Mouse (Mus musculus) lung, postnatal 0 days (tissue): ENCODE measurements around the gene Lcor. TPM values are rescaled to one million over a fixed set of nuclear protein-coding genes. Genes with fewer than 3 reads are reported as not detected.

Source experiments
- ATAC-seq: fragments of 200-750 bp; cut with Nextera tagmentation; 2 replicates; pipeline ENCODE4 v1.8.0; 2017; ENCODE audit warnings: moderate library complexity
- DNase-seq: peaks from one replicate; pipeline ENCODE4 v3.0.0-alpha.2; 2016; ENCODE audit warnings: low spot score
- H3K27ac ChIP-seq: fragments of 300-500 bp; sonication (generic); 2 replicates; pipeline ENCODE4 v1.5.1; 2014; ENCODE audit warnings: antibody characterized with exemption, mild to moderate bottlenecking, low read length, mixed read lengths
- H3K27me3 ChIP-seq: fragments of 300-500 bp; sonication (generic); replicated peaks from 2 replicates; pipeline ENCODE4 v1.6.1; 2014; ENCODE audit warnings: low read length, mixed read lengths; ENCODE audit not compliant: insufficient read depth
- H3K36me3 ChIP-seq: fragments of 300-500 bp; sonication (generic); 2 replicates; pipeline ENCODE4 v1.6.1; 2014; ENCODE audit warnings: low read length, mixed read lengths; ENCODE audit not compliant: insufficient read depth
- H3K4me1 ChIP-seq: fragments of 300-500 bp; sonication (generic); 2 replicates; pipeline ENCODE4 v1.6.1; 2014; ENCODE audit warnings: antibody characterized with exemption, low read depth, low read length, mixed read lengths; ENCODE audit not compliant: insufficient read depth
- H3K4me2 ChIP-seq: fragments of 300-500 bp; sonication (generic); replicated peaks from 2 replicates; pipeline ENCODE4 v1.6.1; 2014; ENCODE audit warnings: low read depth, mild to moderate bottlenecking, low read length, moderate library complexity, mixed read lengths
- H3K4me3 ChIP-seq: fragments of 300-500 bp; sonication (generic); 2 replicates; pipeline ENCODE4 v1.5.1; 2014; ENCODE audit warnings: low read depth, low read length
- H3K9ac ChIP-seq: fragments of 300-500 bp; sonication (generic); replicated peaks from 2 replicates; pipeline ENCODE4 v1.6.1; 2014; ENCODE audit warnings: low read depth, mild to moderate bottlenecking
- H3K9me3 ChIP-seq: fragments of 300-500 bp; sonication (generic); 2 replicates; pipeline ENCODE4 v1.6.1; 2016; ENCODE audit warnings: low read length, mixed read lengths
- CTCF ChIP-seq: IDR thresholded peaks from 2 replicates; pipeline ENCODE4 v1.5.1; 2016; ENCODE audit warnings: antibody characterized with exemption, mild to moderate bottlenecking
- EP300 ChIP-seq: IDR thresholded peaks from 2 replicates; pipeline ENCODE4 v1.6.1; 2016; ENCODE audit warnings: antibody characterized with exemption, mild to moderate bottlenecking, control low read depth
- WGBS: fragments of 180-500 bp; shearing (Covaris S2); extraction: QIAGEN DNeasy Blood & Tissue Kit; methylation state at CpG from one replicate; pipeline ENCODE4 v1.1.7; 2014; 5-methylcytosine and 5-hydroxymethylcytosine counted together
- polyA plus RNA-seq: library from polyadenylated mRNA; unstranded; fragments of >200 nt; fragmentation: Nextera tagmentation; extraction: Ambion mirVana; gene quantifications from 2 replicates; pipeline ENCODE4 v1.2.1, GENCODE M21; 2015

The Lcor gene
- polyA plus RNA-seq, 1 experiment from 2014 or later: 10.8 TPM

DNA sequence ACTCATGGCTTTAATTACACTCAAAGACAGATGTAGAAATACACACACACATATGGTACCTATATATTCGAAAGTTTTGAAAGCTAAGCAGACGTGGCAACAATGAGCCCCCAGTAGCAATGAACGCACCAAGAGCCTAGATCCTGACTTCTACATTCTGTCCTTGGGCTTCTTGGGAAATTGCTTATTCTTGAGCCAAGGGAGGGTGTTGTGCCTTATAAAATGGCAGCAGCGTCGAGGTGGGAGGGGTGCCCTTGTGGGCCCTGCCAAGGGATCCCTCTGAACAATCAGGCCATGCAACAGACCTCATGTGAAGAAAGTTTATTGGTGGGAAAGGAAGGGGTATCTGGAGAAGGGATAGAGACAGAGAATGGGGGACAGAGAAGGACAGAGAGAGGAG is 18.6 kb upstream of the Lcor start:
- no peaks in the 10 kb centered on the region for H3K36me3 ChIP-seq
- no peaks in the 10 kb centered on the region for H3K4me1 ChIP-seq
- ATAC-seq (no peak), DNase-seq (no peak)
- H3K4me3 ChIP-seq: no peak overlapping the region
- no peaks in the 10 kb centered on the region for H3K9me3 ChIP-seq
- H3K27me3 ChIP-seq: no peaks in the 10 kb centered on the region
- H3K9ac ChIP-seq: no peak overlapping the region
- no peak overlapping the region for H3K4me2 ChIP-seq
- TF ChIP-seq EP300 (no peak), CTCF (no peak)
- WGBS: 87% methylated on average over 5 of the region's 5 CpGs
- H3K27ac ChIP-seq: no peak overlapping the region

DNA sequence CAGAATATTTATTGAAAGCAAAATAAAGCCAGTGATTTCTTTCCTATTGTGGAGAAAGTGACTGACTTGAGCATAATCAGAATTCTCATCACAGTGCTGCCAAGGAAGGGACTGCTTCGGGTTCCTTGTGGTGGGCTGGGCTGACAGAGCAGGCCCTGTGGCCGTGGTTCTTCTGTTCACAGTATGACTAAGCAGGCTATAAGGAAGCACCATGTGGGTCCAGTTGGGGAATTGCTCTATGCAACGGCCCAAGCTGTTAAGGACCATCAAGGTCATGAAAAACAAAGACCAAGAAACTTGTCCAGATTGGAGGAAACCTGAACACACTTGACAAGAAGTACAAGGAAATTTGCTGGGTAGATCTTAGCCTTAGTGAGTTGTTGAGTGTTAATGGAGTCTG is 16.0 kb upstream of the Lcor start:
- no peaks in the 10 kb centered on the region for H3K4me1 ChIP-seq
- H3K27me3 ChIP-seq: no peaks in the 10 kb centered on the region
- no peaks in the 10 kb centered on the region for H3K9me3 ChIP-seq
- H3K4me2 ChIP-seq: no peak overlapping the region
- 79% methylated on average over 3 of the region's 3 CpGs for WGBS
- no peak overlapping the region for H3K27ac ChIP-seq
- H3K9ac ChIP-seq: no peak overlapping the region
- no peak overlapping the region for H3K4me3 ChIP-seq
- TF ChIP-seq EP300: no peak
- no peak for TF ChIP-seq CTCF
- H3K36me3 ChIP-seq: no peaks in the 10 kb centered on the region
- DNase-seq: no peak
- ATAC-seq: no peak

DNA sequence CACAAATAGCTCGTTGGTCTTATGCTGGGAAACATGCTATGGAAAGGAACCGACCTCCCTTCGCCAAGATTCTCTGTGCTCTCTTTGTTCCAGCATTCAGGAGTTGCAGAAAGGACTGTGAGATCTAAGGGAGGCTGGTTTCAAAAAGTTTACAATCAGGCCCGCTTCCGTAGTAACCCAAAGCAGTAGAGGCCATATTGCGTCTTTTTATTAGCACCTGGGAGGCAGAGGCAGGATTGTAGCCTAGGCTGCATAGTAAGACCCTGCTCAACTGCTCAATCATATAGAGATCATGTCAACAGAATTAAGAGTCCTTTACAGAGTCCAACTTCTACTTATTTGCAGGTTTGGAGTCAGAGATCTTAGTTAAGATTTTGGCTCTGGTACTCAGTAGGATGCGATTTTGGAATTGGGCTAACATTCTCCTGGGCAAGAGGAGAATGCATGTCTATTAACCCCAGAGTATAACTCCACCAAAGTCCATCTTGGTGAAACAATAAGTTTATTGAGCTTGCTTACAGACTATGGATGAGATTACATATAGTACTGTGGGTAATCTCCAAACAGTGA is 8.8 kb upstream of the Lcor start:
- 88% methylated on average over 7 of the region's 7 CpGs for WGBS
- ATAC-seq (no peak), DNase-seq (no peak)
- Histone ChIP-seq H3K27ac (no peak overlapping the region), H3K4me2 (no peak overlapping the region), H3K4me1 (no peaks in the 10 kb centered on the region), H3K27me3 (no peaks in the 10 kb centered on the region), H3K9ac (no peak overlapping the region), H3K36me3 (no peaks in the 10 kb centered on the region), H3K9me3 (no peaks in the 10 kb centered on the region), H3K4me3 (no peak overlapping the region)
- TF ChIP-seq EP300 (no peak), CTCF (no peak)

DNA sequence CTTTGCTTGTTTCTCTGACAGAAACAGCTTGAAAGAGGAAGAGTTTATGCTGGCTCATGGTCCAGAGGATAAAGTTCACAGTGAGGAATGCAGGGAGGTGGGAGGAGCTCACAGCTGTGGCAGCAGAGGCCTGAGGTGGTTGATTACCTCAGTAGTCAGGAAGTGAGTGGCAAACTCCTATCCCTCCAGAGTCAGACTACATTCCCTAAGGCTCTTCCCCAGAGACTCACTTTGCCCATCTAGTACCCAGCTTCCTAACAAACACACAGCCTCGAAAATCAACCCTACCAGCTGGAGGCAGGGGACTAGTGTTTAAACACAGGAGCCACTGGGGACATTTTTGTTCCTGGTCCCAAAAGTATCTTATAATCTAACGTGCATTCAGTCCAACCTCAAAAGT is 7.5 kb upstream of the Lcor start:
- Histone ChIP-seq H3K27me3 (no peaks in the 10 kb centered on the region), H3K4me3 (no peak overlapping the region), H3K27ac (no peak overlapping the region), H3K4me2 (no peak overlapping the region), H3K9ac (no peak overlapping the region), H3K4me1 (no peaks in the 10 kb centered on the region), H3K36me3 (no peaks in the 10 kb centered on the region), H3K9me3 (no peaks in the 10 kb centered on the region)
- no peak for TF ChIP-seq CTCF
- TF ChIP-seq EP300: no peak
- DNase-seq: peak; percentile 44
- WGBS: 52% methylated on average over 2 of the region's 2 CpGs
- ATAC-seq: no peak

DNA sequence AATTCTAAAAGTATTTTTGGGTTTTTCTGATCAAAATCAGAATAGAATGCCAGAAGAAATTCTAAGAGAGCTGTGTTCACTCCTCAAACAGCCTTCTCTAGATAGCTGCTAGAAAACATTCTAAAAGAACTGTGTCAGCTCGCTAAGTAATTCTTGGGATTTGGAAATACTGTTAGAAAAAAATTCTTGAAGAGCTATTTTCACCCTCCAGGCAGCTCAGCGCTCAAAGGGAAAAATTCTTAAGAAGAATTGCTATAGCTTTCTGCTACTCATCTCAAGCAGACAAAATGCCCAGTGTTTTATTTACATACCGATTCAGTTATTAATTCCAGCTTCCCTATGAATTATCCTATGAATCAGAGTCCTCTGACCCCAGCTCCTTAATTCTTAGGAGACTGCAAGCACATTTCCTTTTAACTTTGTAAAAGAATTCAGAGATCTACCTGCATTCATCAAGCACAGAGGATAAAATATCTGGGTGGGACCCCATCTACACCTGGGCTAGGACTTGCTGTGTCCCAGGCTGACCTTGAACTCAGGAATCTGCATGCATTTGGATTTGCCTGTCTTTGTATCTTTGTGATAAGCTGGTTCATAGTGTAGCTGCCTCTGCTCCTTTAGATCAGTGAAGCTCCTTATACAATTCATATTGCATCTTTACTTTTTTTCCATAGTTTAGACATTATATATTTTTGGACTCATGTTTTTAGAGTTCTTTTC is 5.7 kb upstream of the Lcor start:
- H3K9ac ChIP-seq: no peak overlapping the region
- no peaks in the 10 kb centered on the region for H3K27me3 ChIP-seq
- no peaks in the 10 kb centered on the region for H3K36me3 ChIP-seq
- DNase-seq (peak; percentile 19), ATAC-seq (no peak)
- H3K4me3 ChIP-seq: no peak overlapping the region
- H3K4me1 ChIP-seq: no peaks in the 10 kb centered on the region
- WGBS: 69% methylated on average over 3 of the region's 3 CpGs
- no peak for TF ChIP-seq EP300
- no peak for TF ChIP-seq CTCF
- H3K27ac ChIP-seq: no peak overlapping the region
- H3K9me3 ChIP-seq: no peaks in the 10 kb centered on the region
- no peak overlapping the region for H3K4me2 ChIP-seq

DNA sequence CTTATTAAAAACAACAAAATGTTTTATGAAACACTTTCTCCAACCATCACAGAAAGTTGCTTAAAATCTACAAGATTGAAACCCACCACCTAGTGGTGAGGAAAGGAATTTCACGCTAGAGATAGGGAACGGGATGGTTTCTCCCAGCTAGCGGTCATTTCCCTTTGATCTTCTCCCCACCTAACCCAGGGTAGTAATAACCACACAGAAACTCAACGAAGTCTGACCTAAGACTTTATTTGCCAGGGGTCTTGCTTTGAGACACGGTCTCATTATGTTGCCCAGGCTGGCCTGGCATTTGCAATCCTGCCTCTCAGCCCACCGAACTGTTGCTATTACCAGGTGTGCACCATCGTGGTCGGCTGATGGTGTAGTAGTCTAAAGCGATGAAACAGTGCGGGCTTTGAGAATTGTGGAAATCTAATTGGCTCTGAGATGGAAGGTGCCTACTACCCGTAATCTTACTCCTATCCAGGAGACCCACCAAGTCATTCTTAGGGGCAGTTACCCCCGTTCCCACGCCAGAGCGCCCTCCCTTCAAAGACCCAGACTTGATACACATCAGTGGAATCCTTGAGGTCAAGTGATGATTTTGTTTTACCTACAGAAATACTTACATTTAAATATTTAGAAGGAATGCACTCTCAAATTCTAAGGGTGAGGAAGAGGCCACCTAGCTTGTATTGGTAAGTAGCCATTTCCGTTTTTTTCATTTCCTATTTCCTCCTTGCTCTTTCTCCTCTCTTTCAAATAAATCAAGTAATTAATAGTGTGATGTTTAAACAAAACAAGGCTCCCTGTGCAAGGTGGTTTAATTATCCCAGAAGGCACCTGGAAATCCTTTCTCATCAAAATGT is 1.2 kb upstream of the Lcor start:
- no peaks in the 10 kb centered on the region for H3K36me3 ChIP-seq
- H3K27ac ChIP-seq: peak overlapping the region; percentile 43
- H3K9me3 ChIP-seq: no peaks in the 10 kb centered on the region
- peak overlapping the region; percentile 83 for H3K4me2 ChIP-seq
- peak; percentile 82 for DNase-seq
- no peak overlapping the region for H3K9ac ChIP-seq
- no peak for TF ChIP-seq EP300
- peak; percentile 87 for TF ChIP-seq CTCF
- no peaks in the 10 kb centered on the region for H3K4me1 ChIP-seq
- WGBS: 10% methylated on average over 15 of the region's 15 CpGs
- ATAC-seq: no peak
- H3K4me3 ChIP-seq: peak overlapping the region; percentile 88
- no peaks in the 10 kb centered on the region for H3K27me3 ChIP-seq
